Mouse (Mus musculus) liver, adult (tissue): ENCODE measurements at regions not wholly inside any gene's neighbourhood (a gene's known extent, or its start where the extent isn't known, plus 50 kb on each side); places are given as distances from the start of the nearest gene placed in this dataset.

Experiments used
- GATA4 ChIP-seq: IDR thresholded peaks from 2 replicates; pipeline ENCODE4 v1.6.1; 2014; ENCODE audit warnings: mild to moderate bottlenecking, low read length; ENCODE audit not compliant: insufficient replicate concordance

- TF ChIP-seq GATA4, result no peak
Observed at GRCm38 (mm10) chr7:83474986-83475385, 109.7 kb upstream of the Tmc3 start.

- TF ChIP-seq GATA4, result no peak
Observed at GRCm38 (mm10) chr7:83475438-83476160, 109.1 kb upstream of the Tmc3 start.

GRCm38 (mm10) chr7:83476161-83476495 is 108.6 kb upstream of the Tmc3 start:
- TF ChIP-seq GATA4, result no peak

- no peak for TF ChIP-seq GATA4
Observed at GRCm38 (mm10) chr7:83476861-83477260, 107.9 kb upstream of the Tmc3 start.

DNA sequence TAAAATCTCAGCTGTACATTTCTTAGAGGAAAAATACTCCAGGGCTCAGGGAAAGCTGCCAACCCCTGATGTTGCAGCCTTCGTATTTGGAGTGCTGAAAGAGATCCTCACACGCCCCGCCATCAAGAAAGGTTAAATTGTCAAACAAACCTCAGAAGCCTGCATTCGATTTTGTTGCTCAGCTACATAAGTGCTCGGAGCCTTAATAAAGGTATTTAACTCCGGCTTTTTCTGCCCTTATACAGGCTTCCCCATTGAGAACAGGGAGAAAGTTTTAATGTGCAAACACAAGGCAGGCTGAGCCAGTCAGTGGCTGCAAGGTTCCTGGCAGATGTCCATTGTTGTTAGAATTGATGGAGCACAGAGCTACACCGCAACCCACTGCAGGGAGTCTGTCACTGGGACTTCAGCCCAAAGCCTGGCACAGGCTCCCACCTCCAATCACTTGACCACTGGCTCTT is 107.0 kb upstream of the Tmc3 start:
- TF ChIP-seq GATA4, result no peak

DNA sequence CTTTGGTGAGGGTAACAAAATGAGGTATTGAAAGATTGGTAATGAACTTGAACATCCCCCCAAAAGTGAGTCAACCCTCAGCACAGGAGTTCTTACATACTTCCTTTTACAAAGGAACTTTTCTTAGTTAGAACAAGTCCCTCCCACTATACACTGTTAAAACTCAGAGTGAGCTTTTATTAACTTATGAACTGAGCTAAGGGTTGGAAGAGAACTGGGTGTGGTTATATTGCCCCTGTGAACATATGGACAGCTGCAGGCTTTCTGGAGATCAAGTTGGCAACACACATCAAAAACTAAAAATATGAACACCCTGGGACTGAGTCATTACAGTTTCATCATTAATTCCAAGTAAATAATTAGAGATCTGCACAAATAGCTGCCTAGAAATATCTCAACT is 103.1 kb upstream of the Tmc3 start:
- no peak for TF ChIP-seq GATA4

GRCm38 (mm10) chr7:83482254-83482653 is 102.5 kb upstream of the Tmc3 start:
- no peak for TF ChIP-seq GATA4

GRCm38 (mm10) chr7:83482671-83483304 is 101.9 kb upstream of the Tmc3 start:
- no peak for TF ChIP-seq GATA4

DNA sequence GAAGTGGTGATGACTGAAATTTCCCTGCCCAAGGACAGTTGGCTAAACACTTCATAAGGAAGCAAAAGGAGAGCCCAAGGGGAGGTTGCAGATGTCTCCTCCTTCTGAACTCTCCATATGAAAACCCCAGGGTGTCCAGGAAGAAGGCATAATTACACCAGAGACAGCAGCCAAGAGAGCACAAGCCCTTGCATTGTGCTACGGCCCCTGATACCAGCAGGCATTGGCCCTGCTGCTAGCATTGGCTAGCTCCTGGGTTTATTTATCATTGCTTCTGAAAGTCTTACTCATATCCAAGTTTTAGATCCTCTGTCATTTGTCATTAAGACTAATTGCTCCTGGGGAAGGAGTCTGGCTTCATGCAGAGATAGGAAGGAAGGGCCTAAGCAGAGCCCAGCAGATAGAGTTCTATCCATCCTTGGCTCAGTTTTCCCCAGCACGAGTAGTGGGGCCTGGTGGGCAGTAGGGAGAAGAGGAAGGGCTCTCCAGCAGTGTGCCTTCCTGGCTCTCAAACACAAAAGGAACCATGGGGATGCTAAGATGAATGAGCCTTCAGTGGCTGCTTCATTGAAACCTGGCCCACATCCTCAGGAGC is 98.5 kb upstream of the Tmc3 start:
- TF ChIP-seq GATA4, result no peak

- no peak for TF ChIP-seq GATA4
Observed at GRCm38 (mm10) chr7:83489790-83490189, 94.9 kb upstream of the Tmc3 start.

DNA sequence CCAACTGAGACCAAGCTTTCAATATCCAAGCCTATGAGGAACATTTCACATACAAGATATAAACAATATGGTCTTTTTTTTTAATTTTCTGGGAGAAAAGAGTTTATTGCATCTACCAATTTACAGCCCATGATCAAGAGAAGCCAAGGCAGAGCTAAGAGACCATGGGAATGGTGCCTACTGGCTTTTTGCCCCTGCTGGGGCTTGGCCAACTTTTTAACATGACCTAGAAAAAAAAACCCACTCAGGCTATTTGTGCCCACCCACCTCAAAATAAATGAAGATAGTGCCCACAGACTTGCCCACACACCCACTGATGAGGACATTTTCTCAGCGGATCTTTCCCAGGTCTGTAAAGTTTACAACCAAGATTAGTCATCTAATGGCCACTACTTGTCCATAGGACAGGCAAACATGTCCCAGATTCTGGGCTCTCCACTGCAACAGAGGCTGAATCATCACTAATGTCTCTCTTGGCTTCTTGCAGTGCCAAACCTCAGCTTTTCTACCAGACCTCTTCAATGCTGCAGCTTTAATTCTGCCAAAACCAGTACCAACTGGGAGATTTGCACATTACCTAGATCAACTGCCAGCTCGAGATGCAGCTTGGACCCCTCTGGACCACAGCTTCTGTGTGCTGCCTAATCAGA is 79.6 kb upstream of the Tmc3 start:
- no peak for TF ChIP-seq GATA4

DNA sequence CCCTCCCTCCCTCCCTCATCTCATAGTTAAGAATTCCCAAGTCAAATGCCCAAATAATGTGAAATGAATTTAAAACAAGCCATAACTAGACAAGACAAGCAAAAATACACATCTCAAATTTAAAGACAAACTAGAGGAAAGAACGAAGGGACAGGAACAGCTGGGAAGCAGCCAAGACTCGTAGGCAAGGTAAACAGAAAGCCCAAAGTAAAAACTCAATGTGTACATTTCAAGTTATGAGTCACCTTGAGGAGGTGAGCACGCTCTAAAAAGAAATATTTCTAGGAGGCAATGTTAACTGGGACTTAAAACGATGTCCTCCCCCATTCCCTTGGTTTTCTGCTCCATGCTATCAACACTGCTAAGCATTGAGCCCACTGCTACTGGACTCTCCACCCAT is 68.4 kb upstream of the Tmc3 start:
- TF ChIP-seq GATA4, result no peak

GRCm38 (mm10) chr7:83521511-83521910 is 63.2 kb upstream of the Tmc3 start:
- TF ChIP-seq GATA4, result no peak
